ENCODE assay signal across 8 mouse cellular contexts in genomic region chr17:8991160-8991559, GRCm38 (mm10). TPM values are rescaled to one million over a fixed set of nuclear protein-coding genes. Genes with fewer than 3 reads are reported as not detected.
A peak's percentile ranks its signal among the peaks of the same experiment; 100 is the strongest.
DNase-seq lines count a peak whose midpoint lies in the region; ATAC-seq and TF ChIP-seq lines count a peak whose summit lies in the region.

No protein-coding gene starts in this region.

- TF ChIP-seq CTCF in heart, postnatal 0 days (IDR thresholded peaks at IDR 0.05; ENCODE audit: low read depth), result peak; percentile 23; the same call in 1 of the 2 replicates
- TF ChIP-seq CTCF in stomach, postnatal 0 days (IDR thresholded peaks at IDR 0.05; ENCODE audit: low read depth), result peak; percentile 50

- 31% methylated on average over 8 of the region's 8 CpGs for WGBS in heart, postnatal 0 days
- 30% methylated on average over 8 of the region's 8 CpGs for WGBS in stomach, postnatal 0 days
- 30% methylated on average over 8 of the region's 8 CpGs for WGBS in hindbrain, embryonic 12.5 days

- TF ChIP-seq EP300 in heart, postnatal 0 days (IDR thresholded peaks at IDR 0.05; ENCODE audit: low read depth), result no peak
- TF ChIP-seq EP300 in stomach, postnatal 0 days (optimal IDR thresholded peaks at IDR 0.05), result no peak

- H3K4me2 ChIP-seq in heart, postnatal 0 days (ENCODE audit: low read depth, low read length), result no peak overlapping the region
- no peak overlapping the region for H3K4me2 ChIP-seq in stomach, postnatal 0 days (replicated peaks; ENCODE audit: low read depth)
- no peak overlapping the region for H3K4me2 ChIP-seq in hindbrain, embryonic 12.5 days (replicated peaks)

- no peaks in the 10 kb centered on the region for H3K36me3 ChIP-seq in heart, postnatal 0 days (replicated peaks; ENCODE audit: control insufficient read depth, insufficient read depth, low read length)
- H3K36me3 ChIP-seq in stomach, postnatal 0 days (ENCODE audit: control insufficient read depth, insufficient read depth, low read length), result no peaks in the 10 kb centered on the region
- H3K36me3 ChIP-seq in hindbrain, embryonic 12.5 days, result peaks cover 24% of the 10 kb centered on the region

- no peaks in the 10 kb centered on the region for H3K4me1 ChIP-seq in heart, postnatal 0 days (ENCODE audit: control insufficient read depth, insufficient read depth)
- no peaks in the 10 kb centered on the region for H3K4me1 ChIP-seq in stomach, postnatal 0 days (replicated peaks; ENCODE audit: control insufficient read depth, insufficient read depth)
- H3K4me1 ChIP-seq in hindbrain, embryonic 12.5 days, result peaks cover 13% of the 10 kb centered on the region

- no peak for ATAC-seq in heart, postnatal 0 days (ENCODE audit: insufficient read depth, low read depth)
- ATAC-seq in granulocyte monocyte progenitor cell, adult 5-6 weeks (replicated peaks; ENCODE audit: poor library complexity, severe bottlenecking), result peak; percentile 38; the same call in 1 of the 2 replicates
- ATAC-seq in stomach, postnatal 0 days (ENCODE audit: low FRiP score, low TSS enrichment), result no peak
- no peak for ATAC-seq in hindbrain, embryonic 12.5 days (ENCODE audit: low FRiP score)

- H3K9me3 ChIP-seq in heart, postnatal 0 days (replicated peaks; ENCODE audit: control insufficient read depth, low read length), result no peaks in the 10 kb centered on the region
- H3K9me3 ChIP-seq in stomach, postnatal 0 days (ENCODE audit: control insufficient read depth, low read length), result no peaks in the 10 kb centered on the region
- no peaks in the 10 kb centered on the region for H3K9me3 ChIP-seq in hindbrain, embryonic 12.5 days (replicated peaks)

- intact Hi-C loops in heart, postnatal 25 days (cut with DNase I), result no loop called here
- intact Hi-C loops in heart, postnatal 36 days (cut with DNase I), result no loop called here

- no peak for DNase-seq in heart, postnatal 0 days (ENCODE audit: low spot score)
- DNase-seq in heart, postnatal 25 days (ENCODE audit: low spot score), result no peak
- DNase-seq in right cerebral cortex, postnatal 14 days, result peak; percentile 58
- no peak for DNase-seq in right cerebral cortex, postnatal 25 days
- DNase-seq in stomach, postnatal 0 days (ENCODE audit: low spot score), result no peak
- no peak for DNase-seq in heart, postnatal 36 days

- H3K4me3 ChIP-seq in heart, postnatal 0 days (ENCODE audit: low read depth, low read length), result no peak overlapping the region
- H3K4me3 ChIP-seq in stomach, postnatal 0 days (ENCODE audit: low read depth, low read length), result no peak overlapping the region
- H3K4me3 ChIP-seq in hindbrain, embryonic 12.5 days, result no peak overlapping the region

- no peak overlapping the region for H3K27ac ChIP-seq in heart, postnatal 0 days (ENCODE audit: low read depth)
- no peak overlapping the region for H3K27ac ChIP-seq in stomach, postnatal 0 days (replicated peaks)
- H3K27ac ChIP-seq in hindbrain, embryonic 12.5 days, result no peak overlapping the region

- no peaks in the 10 kb centered on the region for H3K27me3 ChIP-seq in heart, postnatal 0 days (ENCODE audit: control insufficient read depth, insufficient read depth, low read length)
- H3K27me3 ChIP-seq in stomach, postnatal 0 days (ENCODE audit: control insufficient read depth, insufficient read depth, low read length), result no peaks in the 10 kb centered on the region
- H3K27me3 ChIP-seq in hindbrain, embryonic 12.5 days, result no peaks in the 10 kb centered on the region

- no peak overlapping the region for H3K9ac ChIP-seq in heart, postnatal 0 days (replicated peaks; ENCODE audit: low read depth, low read length)
- H3K9ac ChIP-seq in stomach, postnatal 0 days (ENCODE audit: low read length), result no peak overlapping the region
- no peak overlapping the region for H3K9ac ChIP-seq in hindbrain, embryonic 12.5 days

RNA-seq across cellular contexts. Expression of gene 1700010I14Rik, which starts 3.0 kb away (rescaled TPM):
- not detected in 2 replicates for total RNA-seq in heart, postnatal 0 days (2014; rRNA removed; ENCODE audit: low replicate concordance)
- polyA plus RNA-seq in heart, postnatal 0 days (2015; fragmentation: Nextera tagmentation; extraction: Ambion mirVana), result 0.08 and 0.15 TPM in 2 replicates
- under 1 TPM; 0.42 TPM for total RNA-seq in heart, postnatal 25 days (2021)
- total RNA-seq in granulocyte monocyte progenitor cell, adult 5-6 weeks (2014; fragmentation: Nextera tagmentation), result 5.2 and 5.3 TPM in 2 replicates
- 6.5 and 7.9 TPM in 2 replicates for total RNA-seq in granulocyte monocyte progenitor cell, adult 5-6 weeks (2017)
- 0.74 and 1.1 TPM in 2 replicates for polyA plus RNA-seq in stomach, postnatal 0 days (2015; fragmentation: Nextera tagmentation; extraction: Ambion mirVana)
- not detected for total RNA-seq in heart, postnatal 36 days (2021)
- 2.0 and 2.3 TPM in 2 replicates for polyA plus RNA-seq in hindbrain, embryonic 12.5 days (2016; fragmentation: Nextera tagmentation; extraction: Ambion mirVana)
